ENCODE assay signal across 19 mouse cellular contexts in genomic region chr12:71391481-71391880, GRCm38 (mm10).
DNase-seq lines count a peak whose midpoint lies in the region; ATAC-seq lines count a peak whose summit lies in the region.
"Had no signal": no experiment of that assay in that cellular context is flagged by ENCODE, and none has a peak within 500 bp of the region (broad histone marks: within the 10 kb centered on the region; RNA-seq: fewer than 3 reads in every experiment).

No protein-coding gene starts in this region.

- peak; percentile 31; the same call in 1 of the 2 replicates for ATAC-seq in frontal cortex, adult (ENCODE audit: low TSS enrichment)
- ATAC-seq: activated CD4-positive, CD25-positive, alpha-beta regulatory T cell, adult 4 months; CD4-positive, CD25-positive, alpha-beta regulatory T cell, adult 4 months; forebrain, embryonic 14.5 days; forebrain, embryonic 16.5 days; Patski had no signal

- DNase-seq in frontal cortex, postnatal 14 days (ENCODE audit: low spot score in 2 of 2): no peak
- DNase-seq in brain, adult 2 months (ENCODE audit: low read depth, low spot score): peak; percentile 52
- DNase-seq in telencephalon, adult 2 months (ENCODE audit: low read depth, low spot score): peak; percentile 38
- no peak for DNase-seq in cerebellum, adult 8-10 months
- DNase-seq: adrenal gland, adult 8-10 months; adrenal gland, postnatal 14 days; adrenal gland, postnatal 36 days; B cell, adult 2 months; cerebellum, adult 11 months; cerebellum, adult 18-20 months; cerebellum, adult 9-10 months; cerebellum, postnatal 10 days; cerebellum, postnatal 25 days had no signal

Comparison
In these comparisons a context has a peak if more than half of its experiments do, and no peak if none do; other contexts are left out.
1. DNase-seq: peak in brain, adult 2 months (single experiment) and telencephalon, adult 2 months (single experiment); none in frontal cortex, postnatal 14 days (0 of 2) and cerebellum, adult 8-10 months (single experiment).